Mouse (Mus musculus) kidney, postnatal 0 days (tissue): ENCODE measurements around the gene Lrrc73. TPM values are rescaled to one million over a fixed set of nuclear protein-coding genes. Genes with fewer than 3 reads are reported as not detected.

Source experiments
- ATAC-seq: fragments of 200-750 bp; cut with Nextera tagmentation; replicated peaks from 2 replicates; pipeline ENCODE4 v1.8.0; 2017; ENCODE audit warnings: low read depth, moderate number of reproducible peaks, moderate TSS enrichment, moderate library complexity; ENCODE audit not compliant: low FRiP score
- DNase-seq: peaks from one replicate; pipeline ENCODE4 v3.0.0-alpha.2; 2016; ENCODE audit warnings: low spot score
- H3K27ac ChIP-seq: fragments of 300-500 bp; sonication (generic); 2 replicates; pipeline ENCODE4 v1.5.1; 2014; ENCODE audit warnings: mild to moderate bottlenecking
- H3K27me3 ChIP-seq: fragments of 300-500 bp; sonication (generic); 2 replicates; pipeline ENCODE4 v1.6.1; 2014; ENCODE audit warnings: low read length, mixed read lengths; ENCODE audit not compliant: insufficient read depth
- H3K36me3 ChIP-seq: fragments of 300-500 bp; sonication (generic); 2 replicates; pipeline ENCODE4 v1.6.1; 2014; ENCODE audit warnings: low read length, mixed read lengths; ENCODE audit not compliant: insufficient read depth
- H3K4me1 ChIP-seq: fragments of 300-500 bp; sonication (generic); replicated peaks from 2 replicates; pipeline ENCODE4 v1.6.1; 2014; ENCODE audit warnings: antibody characterized with exemption, low read length, mixed read lengths; ENCODE audit not compliant: insufficient read depth
- H3K4me2 ChIP-seq: fragments of 300-500 bp; sonication (generic); 2 replicates; pipeline ENCODE4 v1.6.1; 2014; ENCODE audit warnings: mild to moderate bottlenecking, low read length, moderate library complexity, mixed read lengths
- H3K4me3 ChIP-seq: fragments of 300-500 bp; sonication (generic); replicated peaks from 2 replicates; pipeline ENCODE4 v1.5.1; 2014; ENCODE audit warnings: low read depth, low read length
- H3K9ac ChIP-seq: fragments of 300-500 bp; sonication (generic); 2 replicates; pipeline ENCODE4 v1.6.1; 2014; ENCODE audit warnings: low read depth, low read length
- H3K9me3 ChIP-seq: fragments of 300-500 bp; sonication (generic); replicated peaks from 2 replicates; pipeline ENCODE4 v1.6.1; 2016; ENCODE audit warnings: low read length, inconsistent platforms, mixed read lengths
- CTCF ChIP-seq: IDR thresholded peaks from 2 replicates; pipeline ENCODE4 v1.5.1; 2016; ENCODE audit warnings: antibody characterized with exemption, low read depth, mild to moderate bottlenecking, moderate library complexity
- WGBS: fragments of 180-500 bp; shearing (Covaris S2); extraction: QIAGEN DNeasy Blood & Tissue Kit; methylation state at CpG from one replicate; pipeline ENCODE4 v1.1.7; 2014; 5-methylcytosine and 5-hydroxymethylcytosine counted together
- polyA plus RNA-seq: library from polyadenylated mRNA; unstranded; fragments of >200 nt; fragmentation: Nextera tagmentation; extraction: Ambion mirVana; gene quantifications from 2 replicates; pipeline ENCODE4 v1.2.1, GENCODE M21; 2015

The Lrrc73 gene
- polyA plus RNA-seq, 1 experiment from 2014 or later, result 0.91 TPM

- Histone ChIP-seq H3K9me3 (no peaks in the 10 kb centered on the region), H3K4me1 (no peaks in the 10 kb centered on the region), H3K27ac (no peak overlapping the region), H3K4me3 (no peak overlapping the region), H3K27me3 (no peaks in the 10 kb centered on the region), H3K36me3 (peaks cover 19% of the 10 kb centered on the region), H3K4me2 (no peak overlapping the region), H3K9ac (no peak overlapping the region)
- 51% methylated on average over 6 of the region's 6 CpGs for WGBS
- ATAC-seq (no peak), DNase-seq (no peak)
- TF ChIP-seq CTCF, result no peak
Observed at GRCm38 (mm10) chr17:46274465-46274864, 21.1 kb downstream of the Lrrc73 start.

DNA sequence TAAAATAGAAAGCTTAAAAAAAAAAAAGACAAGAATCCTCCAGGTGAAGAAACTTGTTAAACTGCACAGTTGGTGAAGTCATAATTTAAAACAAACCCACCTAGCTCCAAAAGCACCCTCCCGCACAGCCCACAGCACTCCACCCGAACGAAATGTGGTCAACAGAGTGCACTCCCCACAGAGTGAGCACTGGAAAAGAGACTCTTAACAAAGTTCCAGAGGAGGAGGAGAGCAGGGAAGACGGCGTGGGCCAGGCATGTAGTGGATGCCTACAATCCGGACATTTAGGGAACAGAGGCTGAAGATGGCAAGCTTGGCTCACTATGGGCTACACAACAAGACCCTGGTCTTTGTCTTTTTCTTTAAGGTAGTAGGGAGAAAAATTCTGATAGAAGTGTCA is 21.7 kb downstream of the Lrrc73 start:
- Histone ChIP-seq H3K36me3 (peaks cover 19% of the 10 kb centered on the region), H3K9me3 (no peaks in the 10 kb centered on the region), H3K9ac (no peak overlapping the region), H3K27ac (no peak overlapping the region), H3K27me3 (no peaks in the 10 kb centered on the region), H3K4me1 (no peaks in the 10 kb centered on the region), H3K4me3 (no peak overlapping the region), H3K4me2 (no peak overlapping the region)
- DNase-seq (no peak), ATAC-seq (no peak)
- TF ChIP-seq CTCF, result no peak
- WGBS, result 82% methylated on average over 6 of the region's 6 CpGs

- 91% methylated on average over 10 of the region's 10 CpGs for WGBS
- ATAC-seq (no peak), DNase-seq (no peak)
- no peaks in the 10 kb centered on the region for H3K4me1 ChIP-seq
- H3K9ac ChIP-seq, result no peak overlapping the region
- H3K36me3 ChIP-seq, result peaks cover 15% of the 10 kb centered on the region; the same call in 1 of the 2 replicates
- no peak overlapping the region for H3K27ac ChIP-seq
- no peak for TF ChIP-seq CTCF
- H3K4me2 ChIP-seq, result no peak overlapping the region
- H3K9me3 ChIP-seq, result no peaks in the 10 kb centered on the region
- no peaks in the 10 kb centered on the region for H3K27me3 ChIP-seq
- H3K4me3 ChIP-seq, result no peak overlapping the region
Observed at GRCm38 (mm10) chr17:46275506-46275905, 22.2 kb downstream of the Lrrc73 start.

GRCm38 (mm10) chr17:46277586-46277985 is 24.3 kb downstream of the Lrrc73 start:
- DNase-seq (no peak), ATAC-seq (no peak)
- WGBS, result 71% methylated on average over 4 of the region's 4 CpGs
- no peak overlapping the region for H3K4me2 ChIP-seq
- H3K27ac ChIP-seq, result no peak overlapping the region
- peaks cover 9% of the 10 kb centered on the region; the same call in 1 of the 2 replicates for H3K4me1 ChIP-seq
- H3K27me3 ChIP-seq, result no peaks in the 10 kb centered on the region
- no peak for TF ChIP-seq CTCF
- H3K9ac ChIP-seq, result no peak overlapping the region
- H3K36me3 ChIP-seq, result 0 out of 2 replicates have a peak, but pooled peaks cover 4% of the 10 kb centered on the region
- H3K4me3 ChIP-seq, result no peak overlapping the region
- H3K9me3 ChIP-seq, result no peaks in the 10 kb centered on the region

- no peaks in the 10 kb centered on the region for H3K27me3 ChIP-seq
- H3K4me1 ChIP-seq, result peaks cover 9% of the 10 kb centered on the region; the same call in 1 of the 2 replicates
- WGBS, result 92% methylated on average over 12 of the region's 12 CpGs
- H3K4me2 ChIP-seq, result no peak overlapping the region
- no peak overlapping the region for H3K9ac ChIP-seq
- 0 out of 2 replicates have a peak, but pooled peaks cover 4% of the 10 kb centered on the region for H3K36me3 ChIP-seq
- H3K9me3 ChIP-seq, result no peaks in the 10 kb centered on the region
- no peak for DNase-seq
- ATAC-seq, result no peak
- no peak overlapping the region for H3K27ac ChIP-seq
- TF ChIP-seq CTCF, result no peak
- no peak overlapping the region for H3K4me3 ChIP-seq
Observed at GRCm38 (mm10) chr17:46278011-46278765, 24.9 kb downstream of the Lrrc73 start.

DNA sequence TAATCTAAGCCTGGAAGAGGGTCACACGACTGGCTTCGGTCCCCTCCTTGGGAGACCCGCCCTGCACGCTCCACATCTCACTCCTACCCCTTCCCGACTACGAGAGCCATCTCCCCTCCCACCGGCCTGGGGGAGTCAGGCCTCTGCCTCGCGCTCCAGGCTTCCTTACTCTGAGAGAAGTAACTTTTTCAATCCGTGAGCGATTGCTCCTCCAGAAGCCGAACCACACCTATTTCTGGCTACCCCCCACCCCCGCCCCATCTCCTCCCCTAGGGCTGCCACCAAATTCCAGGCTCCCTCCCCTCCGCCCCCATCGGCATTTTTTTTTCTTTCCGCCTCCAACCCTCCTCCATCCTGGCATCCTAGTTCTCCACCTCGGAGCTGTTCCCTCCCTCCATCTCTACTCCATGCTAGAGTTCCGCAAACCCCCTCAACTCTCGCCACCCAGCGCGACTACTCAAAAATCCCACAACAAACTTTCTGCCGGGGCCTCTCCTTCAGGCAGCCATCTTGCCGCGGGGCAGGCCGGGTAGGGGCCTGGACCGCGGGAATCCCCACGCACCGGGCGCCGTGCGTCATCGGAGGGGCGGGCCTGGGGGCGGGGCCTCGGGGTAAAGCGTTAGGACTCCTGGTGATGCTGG is 29.3 kb downstream of the Lrrc73 start, which contains the start of gene Tjap1:
Gene Tjap1 (minus strand): TSS at position 544 of the 641 bp plus-strand sequence.
- peak within 1 kb of the TSS; percentile 61 for H3K4me3 ChIP-seq
- TF ChIP-seq CTCF, result no peak
- 0 out of 2 replicates have a peak, but pooled peaks cover 4% of the 10 kb centered on the region for H3K36me3 ChIP-seq
- DNase-seq (peak; percentile 93), ATAC-seq (peak; percentile 96)
- peak within 1 kb of the TSS; percentile 95 for H3K4me2 ChIP-seq
- peak within 1 kb of the TSS; percentile 83 for H3K9ac ChIP-seq
- H3K9me3 ChIP-seq, result no peaks in the 10 kb centered on the region
- peak within 1 kb of the TSS; percentile 90 for H3K27ac ChIP-seq
- H3K27me3 ChIP-seq, result no peaks in the 10 kb centered on the region
- under 1% methylated on average over 37 of the region's 37 CpGs for WGBS
- peaks cover 9% of the 10 kb centered on the region; the same call in 1 of the 2 replicates for H3K4me1 ChIP-seq
